Mouse (Mus musculus): ENCODE data around the gene Top2a.
"Not testable (repeated sequence)": the region's sequence is repeated elsewhere in the genome, so short reads cannot be mapped to it uniquely, and the experiment has no call there.

Gene Top2a

GRCm38 (mm10) chr11:99041051-99041729 lies 17.2 kb upstream of the Top2a start, which contains the start of gene Igfbp4:
TSS of gene Igfbp4 (plus strand) at chr11:99041244.
- peak; percentile 81 for DNase-seq (ENCODE audit: low read depth, low spot score)

GRCm38 (mm10) chr11:99040346-99040974 lies 16.5 kb upstream of the Top2a start:
- DNase-seq (ENCODE audit: low read depth, low spot score) = peak; percentile 72

- peak; percentile 96 for DNase-seq (ENCODE audit: low read depth, low spot score)
Observed at GRCm38 (mm10) chr11:99039782-99040181, 15.8 kb upstream of the Top2a start.

- DNase-seq (ENCODE audit: low read depth, low spot score) = no peak
Observed at GRCm38 (mm10) chr11:99036254-99036653, 12.3 kb upstream of the Top2a start.

GRCm38 (mm10) chr11:99035350-99035749 lies 11.4 kb upstream of the Top2a start:
- DNase-seq (ENCODE audit: low read depth, low spot score) = no peak

- DNase-seq (ENCODE audit: low read depth, low spot score) = no peak
Observed at GRCm38 (mm10) chr11:99026899-99027440, 3.0 kb upstream of the Top2a start.

- no peak for DNase-seq (ENCODE audit: low read depth, low spot score)
Observed at GRCm38 (mm10) chr11:99025878-99026277, 1.9 kb upstream of the Top2a start.

GRCm38 (mm10) chr11:99024468-99025134 lies 612 bp upstream of the Top2a start:
- no peak for DNase-seq (ENCODE audit: low read depth, low spot score)

GRCm38 (mm10) chr11:99023094-99023493 lies 895 bp downstream of the Top2a start:
- DNase-seq (ENCODE audit: low read depth, low spot score) = no peak

GRCm38 (mm10) chr11:99022384-99022933 lies 1.5 kb downstream of the Top2a start:
- no peak for DNase-seq (ENCODE audit: low read depth, low spot score)

- DNase-seq (ENCODE audit: low read depth, low spot score) = no peak
Observed at GRCm38 (mm10) chr11:99019844-99020243, 4.1 kb downstream of the Top2a start.

GRCm38 (mm10) chr11:99013856-99014255 lies 10.1 kb downstream of the Top2a start:
- no peak for DNase-seq (ENCODE audit: low read depth, low spot score)

- no peak for DNase-seq (ENCODE audit: low read depth, low spot score)
Observed at GRCm38 (mm10) chr11:99010706-99011105, 13.3 kb downstream of the Top2a start.

GRCm38 (mm10) chr11:99010124-99010523 lies 13.9 kb downstream of the Top2a start:
- DNase-seq (ENCODE audit: low read depth, low spot score) = no peak

GRCm38 (mm10) chr11:99006788-99007187 lies 17.2 kb downstream of the Top2a start:
- no peak for DNase-seq (ENCODE audit: low read depth, low spot score)

GRCm38 (mm10) chr11:98999243-98999642 lies 24.7 kb downstream of the Top2a start:
- no peak for DNase-seq (ENCODE audit: low read depth, low spot score)

GRCm38 (mm10) chr11:98998776-98999175 lies 25.2 kb downstream of the Top2a start:
- DNase-seq (ENCODE audit: low read depth, low spot score) = no peak

GRCm38 (mm10) chr11:98997659-98998058 lies 26.3 kb downstream of the Top2a start:
- DNase-seq (ENCODE audit: low read depth, low spot score) = no peak

GRCm38 (mm10) chr11:98995987-98996386 lies 28.0 kb downstream of the Top2a start:
- no peak for DNase-seq (ENCODE audit: low read depth, low spot score)

GRCm38 (mm10) chr11:98990866-98991265 lies 33.1 kb downstream of the Top2a start:
- DNase-seq (ENCODE audit: low read depth, low spot score) = no peak

- DNase-seq (ENCODE audit: low read depth, low spot score) = not testable (repeated sequence)
Observed at GRCm38 (mm10) chr11:98988260-98988659, 35.7 kb downstream of the Top2a start.

GRCm38 (mm10) chr11:98985542-98985941 lies 38.4 kb downstream of the Top2a start:
- no peak for DNase-seq (ENCODE audit: low read depth, low spot score)

Measured in forelimb bud, embryonic 11.5 days (tissue).